Mouse (Mus musculus) MEL (cell line): ENCODE measurements around the gene Bbs9. TPM values are rescaled to one million over a fixed set of nuclear protein-coding genes. Genes with fewer than 3 reads are reported as not detected.

Source experiments
- DNase-seq: peaks from one replicate; pipeline ENCODE4 v3.0.0; 2011; ENCODE audit warnings: low read depth, low spot score
- H3K27ac ChIP-seq: 2 replicates; pipeline ENCODE4 v1.5.1; 2012; ENCODE audit warnings: low read depth, mild to moderate bottlenecking, control low read depth, low read length, moderate library complexity; ENCODE audit not compliant: control insufficient read depth
- H3K27me3 ChIP-seq, 2 experiments: fragments of 150-350 bp in 1 of 2; sonication (generic) in 1 of 2; 2 replicates each; pipeline ENCODE4 v1.6.1; 2012; ENCODE audit warnings: low read length in 2 of 2, mild to moderate bottlenecking in 2 of 2, improper control_type of control experiment in 1 of 2, moderate library complexity in 1 of 2; ENCODE audit not compliant: insufficient read depth in 2 of 2, control insufficient read depth in 1 of 2
- H3K36me3 ChIP-seq, 2 experiments: 2 replicates each; pipeline ENCODE4 v1.6.1; 2012 to 2014; ENCODE audit warnings: low read length in 2 of 2, improper control_type of control experiment in 1 of 2, inconsistent platforms in 1 of 2, mild to moderate bottlenecking in 1 of 2; ENCODE audit not compliant: insufficient read depth in 2 of 2, control insufficient read depth in 1 of 2
- H3K4me1 ChIP-seq, 2 experiments: fragments of 150-350 bp in 1 of 2; sonication (generic) in 1 of 2; 2 replicates each; pipeline ENCODE4 v1.6.1; 2012; ENCODE audit warnings: low read length in 2 of 2, improper control_type of control experiment in 1 of 2, mild to moderate bottlenecking in 1 of 2; ENCODE audit not compliant: insufficient read depth in 2 of 2, control insufficient read depth in 1 of 2
- H3K4me3 ChIP-seq, 2 experiments: fragments of 150-350 bp in 1 of 2; sonication (generic) in 1 of 2; 2 replicates each; pipeline ENCODE4 v1.5.1; 2012; ENCODE audit warnings: low read depth in 2 of 2, low read length in 2 of 2, mild to moderate bottlenecking in 2 of 2, moderate library complexity in 2 of 2, control low read depth in 1 of 2, improper control_type of control experiment in 1 of 2; ENCODE audit not compliant: control insufficient read depth in 1 of 2, insufficient read depth in 1 of 2
- H3K79me2 ChIP-seq: 2 replicates; pipeline ENCODE4 v1.6.1; 2012; ENCODE audit warnings: mild to moderate bottlenecking, low read length, moderate library complexity; ENCODE audit not compliant: control insufficient read depth, poor library complexity, insufficient read depth
- H3K9ac ChIP-seq: 2 replicates; pipeline ENCODE4 v1.6.1; 2012; ENCODE audit warnings: low read depth, mild to moderate bottlenecking, control low read depth, low read length, moderate library complexity; ENCODE audit not compliant: control insufficient read depth, poor library complexity, severe bottlenecking
- H3K9me3 ChIP-seq: fragments of 150-350 bp; sonication (generic); replicated peaks from 2 replicates; pipeline ENCODE4 v1.6.1; 2012; ENCODE audit warnings: mild to moderate bottlenecking, low read length, improper control_type of control experiment, moderate library complexity; ENCODE audit not compliant: insufficient read depth
- BHLHE40 ChIP-seq: IDR thresholded peaks from 2 replicates; pipeline ENCODE4 v1.6.1; 2012; ENCODE audit warnings: low read depth, mild to moderate bottlenecking, inconsistent platforms, low read length, improper control_type of control experiment, borderline replicate concordance
- CHD2 ChIP-seq: IDR thresholded peaks from 2 replicates; pipeline ENCODE4 v1.6.1; 2011; ENCODE audit warnings: low read length, improper control_type of control experiment
- CTCF ChIP-seq, 3 experiments: IDR thresholded peaks in 2 of 3; conservative IDR thresholded peaks in 1 of 3; 2 replicates each; pipeline ENCODE4 v1.5.1; 2011 to 2012; ENCODE audit warnings: low read length in 3 of 3, low read depth in 2 of 3, mild to moderate bottlenecking in 2 of 3, improper control_type of control experiment in 1 of 3, inconsistent platforms in 1 of 3, mixed read lengths in 1 of 3, moderate library complexity in 1 of 3; ENCODE audit not compliant: control insufficient read depth in 1 of 3, insufficient read depth in 1 of 3, poor library complexity in 1 of 3, severe bottlenecking in 1 of 3
- ELF1 ChIP-seq: IDR thresholded peaks from 2 replicates; pipeline ENCODE4 v1.6.1; 2014; ENCODE audit warnings: low read depth, mild to moderate bottlenecking, inconsistent platforms, low read length, improper control_type of control experiment, moderate library complexity
- MAFK ChIP-seq: IDR thresholded peaks from 2 replicates; pipeline ENCODE4 v1.6.1; 2011; ENCODE audit warnings: low read depth, mild to moderate bottlenecking, low read length, improper control_type of control experiment, borderline replicate concordance
- MAX ChIP-seq: IDR thresholded peaks from 2 replicates; pipeline ENCODE4 v1.6.1; 2011; ENCODE audit warnings: low read length, improper control_type of control experiment
- MEF2A ChIP-seq: IDR thresholded peaks from 2 replicates; pipeline ENCODE4 v1.6.1; 2014; ENCODE audit warnings: low read depth, mild to moderate bottlenecking, inconsistent platforms, low read length, improper control_type of control experiment; ENCODE audit not compliant: poor library complexity, insufficient replicate concordance, severe bottlenecking; ENCODE audit errors: extremely low read depth
- MYB ChIP-seq: IDR thresholded peaks from 2 replicates; pipeline ENCODE4 v1.6.1; 2011; ENCODE audit warnings: mild to moderate bottlenecking, low read depth, low read length, improper control_type of control experiment
- NRF1 ChIP-seq: IDR thresholded peaks from 2 replicates; pipeline ENCODE4 v1.6.1; 2014; ENCODE audit warnings: low read depth, mild to moderate bottlenecking, inconsistent platforms, low read length, improper control_type of control experiment, moderate library complexity; ENCODE audit not compliant: poor library complexity, insufficient read depth, severe bottlenecking
- POLR2AphosphoS5 ChIP-seq: IDR thresholded peaks from 2 replicates; pipeline ENCODE4 v1.6.1; 2012; ENCODE audit warnings: low read depth, borderline replicate concordance, mild to moderate bottlenecking, inconsistent platforms, low read length, moderate library complexity, mixed read lengths
- SIN3A ChIP-seq: IDR thresholded peaks from 2 replicates; pipeline ENCODE4 v1.6.1; 2012; ENCODE audit warnings: low read length, improper control_type of control experiment, inconsistent platforms
- TAL1 ChIP-seq: IDR thresholded peaks from 2 replicates; pipeline ENCODE4 v1.6.1; 2012; ENCODE audit warnings: mild to moderate bottlenecking, inconsistent platforms, low read length, moderate library complexity, mixed read lengths
- TBP ChIP-seq: IDR thresholded peaks from 2 replicates; pipeline ENCODE4 v1.8.0; 2011; ENCODE audit warnings: low read depth, low read length, improper control_type of control experiment
- ZKSCAN1 ChIP-seq: IDR thresholded peaks from 2 replicates; pipeline ENCODE4 v1.6.1; 2012; ENCODE audit warnings: low read depth, mild to moderate bottlenecking, inconsistent platforms, low read length, improper control_type of control experiment, moderate library complexity
- polyA plus RNA-seq, 2 experiments: library from polyadenylated mRNA; stranded (reverse) in 1 of 2; unstranded in 1 of 2; fragments of >175 nt in 1 of 2; fragments of >200 nt in 1 of 2; gene quantifications; 2 replicates each; pipeline versions ENCODE4 v1.2.1 to v1.2.4; 2012; ENCODE audit warnings: low replicate concordance in 2 of 2, low read depth in 1 of 2; ENCODE audit not compliant: insufficient read length in 2 of 2, insufficient read depth in 1 of 2, missing spikeins in 1 of 2
- total RNA-seq: library from RNA; depleted of rRNA; stranded (reverse); fragments of 300-350 nt; gene quantifications from 2 replicates; pipeline ENCODE4 v1.2.3, GENCODE M21; 2012

The Bbs9 gene
- total and polyA plus RNA-seq, 3 experiments, result 18.5 to 19.5 TPM; not detected in 1

GRCm38 (mm10) chr9:22776246-22776961 lies 300.9 kb downstream of the Bbs9 start:
- Histone ChIP-seq H3K4me3 (no peak overlapping the region), H3K36me3 (no peaks in the 10 kb centered on the region), H3K4me1 (no peaks in the 10 kb centered on the region), H3K27ac (no peak overlapping the region), H3K79me2 (no peaks in the 10 kb centered on the region), H3K9me3 (no peaks in the 10 kb centered on the region), H3K9ac (no peak overlapping the region), H3K27me3 (no peaks in the 10 kb centered on the region)
- DNase-seq, result no peak
- no peak for TF ChIP-seq ELF1
- no peak for TF ChIP-seq ZKSCAN1
- no peak for TF ChIP-seq MAFK
- TF ChIP-seq TAL1, result no peak
- TF ChIP-seq MAX, result no peak
- no peak for TF ChIP-seq POLR2AphosphoS5
- no peak for TF ChIP-seq CTCF (IDR thresholded peaks at IDR 0.05 in 2 of 3, conservative IDR thresholded peaks at IDR 0.05 in 1 of 3; ENCODE audit: control insufficient read depth in 1 of 3, insufficient read depth in 1 of 3, low read depth in 2 of 3, low read length in 3 of 3, poor library complexity in 1 of 3, severe bottlenecking in 1 of 3)
- no peak for TF ChIP-seq MYB
- no peak for TF ChIP-seq MEF2A
- no peak for TF ChIP-seq CHD2

- Histone ChIP-seq H3K27me3 (no peaks in the 10 kb centered on the region), H3K27ac (no peak overlapping the region), H3K79me2 (no peaks in the 10 kb centered on the region), H3K9ac (no peak overlapping the region), H3K36me3 (no peaks in the 10 kb centered on the region), H3K4me1 (no peaks in the 10 kb centered on the region), H3K9me3 (no peaks in the 10 kb centered on the region)
- TF ChIP-seq SIN3A (no peak), TBP (no peak), NRF1 (no peak), BHLHE40 (no peak), MEF2A (no peak)
- TF ChIP-seq, all 39 proteins: peak for 0
- no peak overlapping the region for H3K4me3 ChIP-seq
- DNase-seq, result no peak
Measured at GRCm38 (mm10) chr9:22777425-22777824, 301.9 kb downstream of the Bbs9 start.
